Mouse (Mus musculus) erythroblast, adult 5-6 weeks (primary cell): ENCODE measurements around the gene Dync2li1. TPM values are rescaled to one million over a fixed set of nuclear protein-coding genes. Genes with fewer than 3 reads are reported as not detected.

Experiments used
- ATAC-seq: replicated peaks from 2 replicates; pipeline ENCODE4 v1.8.0; 2016; ENCODE audit warnings: moderate number of reproducible peaks, mild to moderate bottlenecking, moderate TSS enrichment, inconsistent platforms; ENCODE audit not compliant: poor library complexity, low FRiP score, severe bottlenecking
- total RNA-seq, 2 experiments: library from RNA; stranded (forward) in 1 of 2; stranded (reverse) in 1 of 2; fragments of 150-400 nt in 1 of 2; fragments of 200-764, 138-1000 nt in 1 of 2; gene quantifications; 2 replicates each; pipeline versions ENCODE4 v1.2.3 to v1.2.4; 2015 to 2017; ENCODE audit warnings: low replicate concordance in 2 of 2

Dync2li1 gene
- total RNA-seq, 2 experiments from 2014 or later = 3.1 TPM; not detected in 1

GRCm38 (mm10) chr17:84607617-84608016 is 18.7 kb upstream of the Dync2li1 start:
- ATAC-seq = no peak

GRCm38 (mm10) chr17:84608606-84609005 is 17.7 kb upstream of the Dync2li1 start:
- no peak for ATAC-seq

GRCm38 (mm10) chr17:84611500-84611899 is 14.8 kb upstream of the Dync2li1 start:
- ATAC-seq = no peak

GRCm38 (mm10) chr17:84611971-84612370 is 14.3 kb upstream of the Dync2li1 start:
- no peak for ATAC-seq

- no peak for ATAC-seq
Measured at GRCm38 (mm10) chr17:84615811-84616210, 10.5 kb upstream of the Dync2li1 start.

- ATAC-seq = no peak
Measured at GRCm38 (mm10) chr17:84616526-84617074, 9.7 kb upstream of the Dync2li1 start.

- ATAC-seq = no peak
Measured at GRCm38 (mm10) chr17:84617953-84618352, 8.3 kb upstream of the Dync2li1 start.

- no peak for ATAC-seq
Measured at GRCm38 (mm10) chr17:84619112-84619511, 7.2 kb upstream of the Dync2li1 start.

GRCm38 (mm10) chr17:84620076-84620475 is 6.2 kb upstream of the Dync2li1 start:
- ATAC-seq = no peak

GRCm38 (mm10) chr17:84620610-84621009 is 5.7 kb upstream of the Dync2li1 start:
- ATAC-seq = no peak

GRCm38 (mm10) chr17:84621209-84621608 is 5.1 kb upstream of the Dync2li1 start:
- ATAC-seq = no peak

GRCm38 (mm10) chr17:84622028-84622427 is 4.3 kb upstream of the Dync2li1 start:
- no peak for ATAC-seq

- ATAC-seq = no peak
Measured at GRCm38 (mm10) chr17:84622873-84623272, 3.4 kb upstream of the Dync2li1 start.

GRCm38 (mm10) chr17:84626857-84627305 is 585 bp downstream of the Dync2li1 start:
- no peak for ATAC-seq

- no peak for ATAC-seq
Measured at GRCm38 (mm10) chr17:84627721-84628120, 1.4 kb downstream of the Dync2li1 start.

- no peak for ATAC-seq
Measured at GRCm38 (mm10) chr17:84628611-84629010, 2.3 kb downstream of the Dync2li1 start.

- no peak for ATAC-seq
Measured at GRCm38 (mm10) chr17:84631836-84632235, 5.5 kb downstream of the Dync2li1 start.

- no peak for ATAC-seq
Measured at GRCm38 (mm10) chr17:84633443-84633842, 7.1 kb downstream of the Dync2li1 start.

- ATAC-seq = no peak
Measured at GRCm38 (mm10) chr17:84636328-84636727, 10.0 kb downstream of the Dync2li1 start.

GRCm38 (mm10) chr17:84637971-84638370 is 11.7 kb downstream of the Dync2li1 start:
- ATAC-seq = no peak

GRCm38 (mm10) chr17:84639796-84640378 is 13.6 kb downstream of the Dync2li1 start:
- ATAC-seq = no peak

- no peak for ATAC-seq
Measured at GRCm38 (mm10) chr17:84641893-84642292, 15.6 kb downstream of the Dync2li1 start.
